Mouse (Mus musculus) right cerebral cortex, postnatal 36 days (tissue): ENCODE measurements around the gene Krt73.

Source experiments
- DNase-seq, 2 experiments: peaks; one replicate each; pipeline ENCODE4 v3.0.0; 2022; ENCODE audit warnings: low spot score in 2 of 2, mixed read lengths in 1 of 2

Krt73 gene

GRCm38 (mm10) chr15:101802296-101802835, at the start of gene Krt73:
Gene Krt73 (minus strand): TSS chr15:101802346.
- DNase-seq, result no peak

DNA sequence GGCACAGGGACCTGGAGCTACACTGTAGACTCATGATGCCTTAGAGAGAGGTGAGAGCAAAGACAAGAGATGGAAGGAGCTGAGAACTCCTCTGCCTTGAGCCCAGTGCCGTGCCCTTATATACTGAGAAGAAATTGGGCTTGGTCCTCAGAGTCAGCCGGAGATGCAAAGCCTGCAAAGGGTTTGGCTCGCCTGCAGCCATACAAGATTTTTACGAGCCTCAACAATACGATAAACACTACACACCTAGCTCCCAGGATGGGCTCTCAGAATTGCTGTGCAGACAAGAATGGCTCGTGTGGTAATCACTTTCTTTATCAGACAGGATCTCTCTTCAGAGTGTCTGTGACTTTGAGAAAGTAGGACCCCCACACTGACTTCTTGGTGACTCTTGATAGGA, 48.5 kb upstream of the Krt73 start, which contains the start of gene Krt1:
TSS of gene Krt1 (minus strand) at position 101 of the 400 bp plus-strand sequence.
- DNase-seq, result no peak

GRCm38 (mm10) chr15:101845971-101846403, 43.8 kb upstream of the Krt73 start:
- peak; percentile 32 to 45 for DNase-seq

DNA sequence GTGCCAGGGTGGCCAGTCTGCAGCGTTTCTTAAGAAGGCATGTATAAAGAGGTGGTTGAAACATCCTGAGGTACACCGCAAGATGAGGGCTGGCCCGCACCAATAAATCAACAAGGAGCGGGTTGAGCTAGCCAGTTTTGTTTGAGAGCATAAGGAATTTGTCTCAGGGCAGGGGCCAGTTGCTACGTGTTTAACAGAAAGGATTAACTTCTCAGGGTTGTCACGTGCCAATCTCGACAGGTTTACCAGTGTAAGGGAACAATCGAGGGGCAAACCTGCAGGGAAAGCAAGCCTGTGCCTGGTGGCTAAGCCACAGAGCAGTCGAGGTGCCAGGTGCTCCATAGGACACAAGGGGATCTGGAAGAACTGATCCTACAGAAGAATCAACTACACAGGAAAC, 41.0 kb upstream of the Krt73 start:
- no peak for DNase-seq

DNA sequence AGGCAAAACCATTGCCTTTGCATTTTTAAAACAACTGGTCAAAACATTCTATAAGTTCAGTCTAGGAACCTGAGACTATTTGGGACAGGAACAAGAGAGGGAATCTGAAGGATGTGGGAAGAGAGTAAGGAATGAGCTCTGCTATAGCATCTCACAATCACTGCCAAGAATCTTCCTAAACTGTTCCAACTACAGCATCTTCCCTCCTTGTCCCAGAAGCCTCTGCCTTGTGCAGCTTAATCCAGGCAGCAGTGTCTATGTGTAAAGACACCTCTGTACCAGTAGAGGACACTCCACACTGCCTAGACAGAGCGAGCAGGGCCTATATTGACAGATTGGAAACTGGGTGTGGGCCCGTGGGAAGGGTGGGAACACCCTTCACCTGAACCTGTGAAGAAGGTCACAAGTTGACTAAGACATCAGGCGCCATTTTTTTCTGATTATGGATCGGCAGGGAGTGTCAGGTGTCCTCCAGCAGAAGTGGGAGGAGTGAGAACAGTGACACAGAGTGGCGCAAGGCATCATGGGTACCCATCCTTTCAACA, 32.7 kb upstream of the Krt73 start:
- DNase-seq, result no peak

DNA sequence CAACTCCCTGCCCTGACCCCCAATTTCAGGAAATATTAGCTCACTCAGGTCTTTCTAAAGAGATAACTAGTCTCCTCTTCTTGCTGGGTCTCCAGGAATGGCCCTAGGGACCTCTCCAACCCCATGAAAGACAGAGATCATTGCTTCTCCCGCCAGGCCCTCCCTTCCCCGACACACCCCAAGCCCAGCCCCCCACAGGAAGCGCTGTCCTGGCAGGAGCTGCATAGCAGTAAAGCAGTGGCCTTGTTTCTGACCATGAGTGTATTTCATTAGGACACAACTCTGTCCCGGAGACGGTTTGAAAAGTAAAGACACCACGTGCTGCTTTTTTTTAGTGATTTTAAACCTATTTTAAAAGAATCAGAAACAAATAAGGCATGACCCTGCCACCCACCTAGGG, 31.0 kb upstream of the Krt73 start:
- no peak for DNase-seq

- no peak for DNase-seq
Measured at GRCm38 (mm10) chr15:101829441-101829840, 27.3 kb upstream of the Krt73 start.

GRCm38 (mm10) chr15:101821786-101822185, 19.6 kb upstream of the Krt73 start:
- no peak for DNase-seq

- DNase-seq, result no peak
Measured at GRCm38 (mm10) chr15:101817875-101818274, 15.7 kb upstream of the Krt73 start, which contains the start of gene Krt2. Gene Krt2 (minus strand): TSS chr15:101818169.

- DNase-seq, result peak in 1 of 2 experiments; percentile 66
Measured at GRCm38 (mm10) chr15:101803052-101803822, 1.1 kb upstream of the Krt73 start.

GRCm38 (mm10) chr15:101790867-101791266, 11.3 kb downstream of the Krt73 start:
- DNase-seq, result no peak

DNA sequence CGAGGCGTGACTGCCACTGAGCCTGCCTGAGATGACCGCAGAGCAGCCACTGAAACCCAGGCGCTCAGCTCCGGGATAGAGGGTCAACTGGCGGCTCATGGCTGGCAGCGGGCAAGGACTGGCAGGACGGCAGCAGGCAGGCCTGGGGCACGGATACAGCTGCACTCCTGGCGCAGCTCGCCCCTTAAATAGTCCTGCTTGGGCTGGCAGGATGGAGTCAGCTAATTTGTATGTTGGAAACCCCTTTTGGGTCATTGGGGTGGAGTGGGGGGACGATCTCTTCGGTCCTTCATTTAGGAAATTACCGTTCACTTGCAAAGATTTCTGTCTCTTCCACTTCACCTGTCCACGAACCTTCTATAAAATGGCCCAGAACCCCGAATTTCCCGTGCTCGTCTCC, 15.8 kb downstream of the Krt73 start, which contains the start of gene Krt72:
TSS of gene Krt72 (minus strand) at position 101 of the 400 bp plus-strand sequence.
- DNase-seq, result no peak

DNA sequence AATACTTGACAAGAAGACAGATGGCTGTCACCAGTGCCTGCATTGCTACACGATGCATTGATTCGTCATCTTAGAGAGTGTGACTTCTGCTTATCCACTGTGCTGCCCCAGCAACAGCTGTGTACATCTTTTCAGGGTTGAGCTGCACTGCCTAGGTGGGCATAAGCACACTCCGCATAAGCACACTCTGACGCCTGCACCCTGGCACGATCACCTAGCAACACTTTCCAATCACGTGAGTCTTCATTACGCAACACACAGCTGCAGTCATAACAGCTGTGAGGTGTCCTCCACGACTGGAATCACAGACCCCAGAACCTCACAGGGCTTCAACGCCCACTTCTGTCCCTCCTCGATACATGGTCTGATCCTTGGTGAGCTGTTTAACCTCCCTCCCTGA, 28.7 kb downstream of the Krt73 start:
- no peak for DNase-seq

DNA sequence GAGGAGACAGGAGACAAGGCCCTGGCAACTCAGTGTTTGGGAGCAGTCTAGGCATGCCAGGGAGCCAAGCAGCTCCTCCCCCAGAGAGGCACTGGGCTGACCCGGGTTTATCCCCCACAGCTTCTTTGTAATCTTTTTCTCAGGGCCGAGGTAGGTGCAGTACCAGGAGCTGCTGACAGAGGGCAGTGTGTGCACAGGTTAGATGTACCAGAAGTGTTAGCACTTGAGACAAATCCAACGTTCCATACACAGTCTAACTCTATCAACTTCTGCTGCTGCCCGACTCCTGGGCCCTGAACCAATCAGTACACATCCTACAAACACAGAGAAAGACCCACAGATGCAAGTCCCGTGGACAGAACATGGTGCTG, 29.4 kb downstream of the Krt73 start:
- peak; percentile 64 to 80 for DNase-seq

- peak in 1 of 2 experiments; percentile 4 for DNase-seq
Measured at GRCm38 (mm10) chr15:101772080-101772710, 30.0 kb downstream of the Krt73 start.

- DNase-seq, result no peak
Measured at GRCm38 (mm10) chr15:101770226-101770625, 31.9 kb downstream of the Krt73 start.
